Mouse (Mus musculus): ENCODE data around the gene Frem2.

Gene Frem2

GRCm38 (mm10) chr3:53656878-53657561 is at the start of gene Frem2:
Frem2 (minus strand) TSS chr3:53657355.
- DNase-seq (ENCODE audit: low spot score) = peak; percentile 90

- no peak for DNase-seq (ENCODE audit: low spot score)
Observed at GRCm38 (mm10) chr3:53705992-53706495, 48.9 kb upstream of the Frem2 start.

- peak; percentile 43 for DNase-seq (ENCODE audit: low spot score)
Observed at GRCm38 (mm10) chr3:53703126-53703505, 46.0 kb upstream of the Frem2 start.

- DNase-seq (ENCODE audit: low spot score) = no peak
Observed at GRCm38 (mm10) chr3:53702421-53703125, 45.4 kb upstream of the Frem2 start.

- no peak for DNase-seq (ENCODE audit: low spot score)
Observed at GRCm38 (mm10) chr3:53701940-53702339, 44.8 kb upstream of the Frem2 start.

- DNase-seq (ENCODE audit: low spot score) = no peak
Observed at GRCm38 (mm10) chr3:53687776-53688175, 30.6 kb upstream of the Frem2 start.

GRCm38 (mm10) chr3:53682244-53682643 is 25.1 kb upstream of the Frem2 start:
- no peak for DNase-seq (ENCODE audit: low spot score)

- DNase-seq (ENCODE audit: low spot score) = peak; percentile 67
Observed at GRCm38 (mm10) chr3:53680816-53681215, 23.7 kb upstream of the Frem2 start.

GRCm38 (mm10) chr3:53674225-53674624 is 17.1 kb upstream of the Frem2 start:
- DNase-seq (ENCODE audit: low spot score) = peak; percentile 65

GRCm38 (mm10) chr3:53669736-53670135 is 12.6 kb upstream of the Frem2 start:
- DNase-seq (ENCODE audit: low spot score) = no peak

GRCm38 (mm10) chr3:53657744-53658534 is 784 bp upstream of the Frem2 start:
- DNase-seq (ENCODE audit: low spot score) = peak; percentile 72

- peak; percentile 56 for DNase-seq (ENCODE audit: low spot score)
Observed at GRCm38 (mm10) chr3:53656328-53656877, 752 bp downstream of the Frem2 start.

- DNase-seq (ENCODE audit: low spot score) = no peak
Observed at GRCm38 (mm10) chr3:53655343-53655742, 1.8 kb downstream of the Frem2 start.

GRCm38 (mm10) chr3:53650003-53650748 is 7.0 kb downstream of the Frem2 start:
- DNase-seq (ENCODE audit: low spot score) = no peak

- no peak for DNase-seq (ENCODE audit: low spot score)
Observed at GRCm38 (mm10) chr3:53649425-53649824, 7.7 kb downstream of the Frem2 start.

- no peak for DNase-seq (ENCODE audit: low spot score)
Observed at GRCm38 (mm10) chr3:53648902-53649301, 8.3 kb downstream of the Frem2 start.

- DNase-seq (ENCODE audit: low spot score) = no peak
Observed at GRCm38 (mm10) chr3:53635948-53636347, 21.2 kb downstream of the Frem2 start.

GRCm38 (mm10) chr3:53631126-53631525 is 26.0 kb downstream of the Frem2 start:
- no peak for DNase-seq (ENCODE audit: low spot score)

GRCm38 (mm10) chr3:53630630-53631029 is 26.5 kb downstream of the Frem2 start:
- DNase-seq (ENCODE audit: low spot score) = no peak

- no peak for DNase-seq (ENCODE audit: low spot score)
Observed at GRCm38 (mm10) chr3:53629966-53630365, 27.2 kb downstream of the Frem2 start.

- DNase-seq (ENCODE audit: low spot score) = no peak
Observed at GRCm38 (mm10) chr3:53623222-53623621, 33.9 kb downstream of the Frem2 start.

- no peak for DNase-seq (ENCODE audit: low spot score)
Observed at GRCm38 (mm10) chr3:53620978-53621377, 36.2 kb downstream of the Frem2 start.

Data from retina, embryonic 14.5 days (tissue).